Mouse (Mus musculus) forebrain, embryonic 11.5 days (tissue): ENCODE results near the gene Accsl. TPM values are rescaled to one million over a fixed set of nuclear protein-coding genes. Genes with fewer than 3 reads are reported as not detected.

Experiments used
- ATAC-seq: fragments of 200-750 bp; cut with Nextera tagmentation; replicated peaks from 2 replicates; pipeline ENCODE4 v1.8.0; 2017; ENCODE audit warnings: moderate TSS enrichment; ENCODE audit not compliant: low FRiP score
- DNase-seq: peaks from one replicate; pipeline ENCODE4 v3.0.0-alpha.2; 2017; ENCODE audit warnings: low spot score
- H3K27ac ChIP-seq: fragments of 300-500 bp; sonication (generic); 2 replicates; pipeline ENCODE4 v1.5.1; 2014; ENCODE audit warnings: low read depth, low read length
- H3K27me3 ChIP-seq: fragments of 300-500 bp; sonication (generic); 2 replicates; pipeline ENCODE4 v1.6.1; 2014; ENCODE audit warnings: mild to moderate bottlenecking, low read length, mixed read lengths; ENCODE audit not compliant: control insufficient read depth, insufficient read depth
- H3K36me3 ChIP-seq: fragments of 300-500 bp; sonication (generic); 2 replicates; pipeline ENCODE4 v1.6.1; 2014; ENCODE audit warnings: mild to moderate bottlenecking, low read length, moderate library complexity, mixed read lengths; ENCODE audit not compliant: control insufficient read depth, insufficient read depth
- H3K4me1 ChIP-seq: fragments of 300-500 bp; sonication (generic); replicated peaks from 2 replicates; pipeline ENCODE4 v1.6.1; 2014; ENCODE audit warnings: low read length, mixed read lengths; ENCODE audit not compliant: control insufficient read depth, insufficient read depth
- H3K4me2 ChIP-seq: fragments of 300-500 bp; sonication (generic); 2 replicates; pipeline ENCODE4 v1.6.1; 2014; ENCODE audit warnings: low read depth, mild to moderate bottlenecking, low read length, moderate library complexity, mixed read lengths; ENCODE audit not compliant: severe bottlenecking
- H3K4me3 ChIP-seq: fragments of 300-500 bp; sonication (generic); 2 replicates; pipeline ENCODE4 v1.5.1; 2014; ENCODE audit warnings: low read depth, low read length
- H3K9ac ChIP-seq: fragments of 300-500 bp; sonication (generic); 2 replicates; pipeline ENCODE4 v1.6.1; 2014; ENCODE audit warnings: low read length
- H3K9me3 ChIP-seq: fragments of 300-500 bp; sonication (generic); 2 replicates; pipeline ENCODE4 v1.6.1; 2016; ENCODE audit warnings: low read length, mixed read lengths; ENCODE audit not compliant: control insufficient read depth
- WGBS: fragments of 180-500 bp; shearing (Covaris S2); extraction: QIAGEN DNeasy Blood & Tissue Kit; methylation state at CpG from one replicate; pipeline ENCODE4 v1.1.7; 2014; 5-methylcytosine and 5-hydroxymethylcytosine counted together
- polyA plus RNA-seq: library from polyadenylated mRNA; unstranded; fragments of >200 nt; fragmentation: Nextera tagmentation; extraction: Ambion mirVana; gene quantifications from 2 replicates; pipeline ENCODE4 v1.2.1, GENCODE M21; 2014

Gene Accsl
- polyA plus RNA-seq, 1 experiment from 2014 or later, result 0.09 TPM

DNA sequence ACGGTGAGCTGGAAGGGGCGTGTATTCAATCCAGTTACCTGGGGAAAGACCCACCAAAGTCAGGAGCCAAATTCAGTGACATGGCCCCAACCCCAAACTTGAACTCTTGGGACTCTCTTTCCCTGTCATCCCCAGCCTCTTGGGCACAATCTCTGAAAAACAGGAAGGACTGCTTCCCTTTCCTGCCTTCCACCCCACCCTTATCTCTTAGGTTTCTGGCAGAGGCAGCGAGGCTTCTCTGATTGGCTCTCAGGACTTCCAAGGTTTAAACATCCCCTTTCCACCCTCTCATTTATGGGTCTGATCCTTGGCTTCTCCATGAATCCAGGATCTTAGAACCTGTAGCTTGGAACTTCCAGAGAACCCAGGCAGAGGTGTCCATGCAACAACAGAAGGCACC lies 27.6 kb downstream of the Accsl start:
- no peaks in the 10 kb centered on the region; the same call in 1 of the 2 replicates for H3K36me3 ChIP-seq
- no peaks in the 10 kb centered on the region for H3K4me1 ChIP-seq

GRCm38 (mm10) chr2:93840109-93840508 lies 28.8 kb downstream of the Accsl start:
- Histone ChIP-seq H3K4me1 (no peaks in the 10 kb centered on the region), H3K9ac (no peak overlapping the region), H3K4me3 (no peak overlapping the region), H3K36me3 (no peaks in the 10 kb centered on the region; the same call in 1 of the 2 replicates), H3K27ac (no peak overlapping the region), H3K9me3 (no peaks in the 10 kb centered on the region), H3K27me3 (no peaks in the 10 kb centered on the region), H3K4me2 (no peak overlapping the region)
- 87% methylated on average over 6 of the region's 6 CpGs for WGBS
- DNase-seq (no peak), ATAC-seq (no peak)

More for the DNA sequence above, 27.6 kb downstream of the Accsl start:
- Histone ChIP-seq H3K9ac (no peak overlapping the region), H3K4me2 (no peak overlapping the region), H3K4me3 (no peak overlapping the region), H3K9me3 (no peaks in the 10 kb centered on the region), H3K27me3 (no peaks in the 10 kb centered on the region), H3K27ac (no peak overlapping the region)
- ATAC-seq (no peak), DNase-seq (no peak)
- 93% methylated on average over 3 of the region's 3 CpGs for WGBS

DNA sequence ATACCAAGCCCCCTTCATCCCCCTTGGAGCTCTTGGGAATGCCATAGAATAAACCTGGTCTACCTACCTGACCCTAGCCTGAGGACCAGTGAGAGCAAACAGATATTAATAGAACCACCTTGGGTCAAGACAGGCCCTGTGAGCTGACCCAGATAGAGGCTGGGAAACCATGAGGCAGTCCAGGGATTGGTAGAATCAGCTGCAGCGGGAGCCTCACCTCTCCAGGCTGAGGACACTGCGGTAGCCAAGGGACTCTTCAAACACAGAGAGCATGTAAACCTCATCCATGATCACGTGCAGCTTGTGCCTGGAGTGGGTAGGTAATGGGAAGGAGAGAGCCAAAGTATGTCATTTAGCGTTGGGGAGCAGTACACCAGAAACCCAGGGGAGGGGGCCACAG lies 30.0 kb downstream of the Accsl start:
- no peaks in the 10 kb centered on the region for H3K27me3 ChIP-seq
- 90% methylated on average over 4 of the region's 4 CpGs for WGBS
- no peak for DNase-seq

DNA sequence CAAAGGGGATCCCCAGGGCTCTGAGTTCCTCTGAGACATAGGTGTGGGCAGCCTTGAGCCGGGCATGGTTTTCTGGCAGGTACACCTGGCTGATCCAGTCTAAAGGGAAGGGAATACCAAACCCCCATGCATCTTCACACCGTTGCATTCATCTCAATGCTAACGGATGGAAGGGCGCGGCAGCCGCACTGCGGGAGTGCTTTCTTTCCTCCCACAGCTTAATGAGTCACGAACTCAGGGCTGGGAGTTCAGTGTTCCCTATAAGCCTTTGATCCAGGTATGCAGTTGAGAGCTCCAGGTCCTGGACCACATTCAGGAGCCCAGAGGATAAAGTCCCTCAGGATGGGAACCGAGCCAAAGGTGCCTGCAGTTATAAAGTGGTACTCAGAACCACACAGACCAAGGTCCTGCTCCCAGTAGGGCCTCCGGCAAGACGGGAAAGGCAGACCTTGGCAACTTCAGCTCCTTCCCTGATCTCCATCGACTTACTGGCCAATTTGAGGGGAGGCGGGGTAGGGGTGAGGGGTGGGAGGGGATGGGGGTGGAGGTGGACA lies 32.6 kb downstream of the Accsl start:
- no peak for ATAC-seq
- H3K4me3 ChIP-seq, result no peak overlapping the region
- H3K9me3 ChIP-seq, result no peaks in the 10 kb centered on the region
- DNase-seq, result no peak
- H3K36me3 ChIP-seq, result no peaks in the 10 kb centered on the region; the same call in 1 of the 2 replicates
- no peaks in the 10 kb centered on the region for H3K4me1 ChIP-seq
- H3K4me2 ChIP-seq, result no peak overlapping the region
- H3K27me3 ChIP-seq, result no peaks in the 10 kb centered on the region
- WGBS, result 72% methylated on average over 13 of the region's 13 CpGs
- H3K27ac ChIP-seq, result no peak overlapping the region
- no peak overlapping the region for H3K9ac ChIP-seq

More for the DNA sequence above, 30.0 kb downstream of the Accsl start:
- no peak overlapping the region for H3K9ac ChIP-seq
- H3K9me3 ChIP-seq, result no peaks in the 10 kb centered on the region
- no peak for ATAC-seq
- no peaks in the 10 kb centered on the region; the same call in 1 of the 2 replicates for H3K36me3 ChIP-seq
- no peak overlapping the region for H3K4me2 ChIP-seq
- no peak overlapping the region for H3K4me3 ChIP-seq
- H3K27ac ChIP-seq, result no peak overlapping the region
- no peaks in the 10 kb centered on the region for H3K4me1 ChIP-seq

GRCm38 (mm10) chr2:93835596-93835995 lies 33.4 kb downstream of the Accsl start:
- Histone ChIP-seq H3K4me2 (no peak overlapping the region), H3K36me3 (no peaks in the 10 kb centered on the region), H3K4me3 (no peak overlapping the region), H3K4me1 (no peaks in the 10 kb centered on the region), H3K27ac (no peak overlapping the region), H3K9me3 (no peaks in the 10 kb centered on the region), H3K27me3 (no peaks in the 10 kb centered on the region), H3K9ac (no peak overlapping the region)
- ATAC-seq (no peak), DNase-seq (no peak)
- WGBS, result 81% methylated on average over 11 of the region's 11 CpGs

DNA sequence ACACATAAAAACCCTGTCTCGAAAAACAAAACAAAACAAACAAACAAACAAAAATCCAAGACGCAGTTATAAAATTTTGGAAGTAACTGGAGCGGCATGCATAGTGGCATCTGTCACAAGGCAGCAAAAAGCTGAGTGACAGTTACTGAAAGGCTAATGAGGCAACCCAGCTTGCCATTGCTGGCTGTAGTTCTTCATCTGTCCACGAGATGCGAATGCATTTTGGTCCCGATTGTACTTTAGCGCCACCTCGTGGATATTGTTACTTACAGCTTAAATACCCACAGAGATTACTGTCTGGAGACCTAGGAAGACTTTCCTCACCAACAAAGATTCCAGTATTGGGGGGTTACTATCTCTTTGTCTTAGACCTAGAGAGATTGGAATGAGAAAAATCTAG lies 45.4 kb downstream of the Accsl start:
- H3K4me3 ChIP-seq, result no peak overlapping the region
- 18% methylated on average over 8 of the region's 8 CpGs for WGBS
- peaks cover 5% of the 10 kb centered on the region for H3K4me1 ChIP-seq
- no peaks in the 10 kb centered on the region for H3K36me3 ChIP-seq
- H3K9me3 ChIP-seq, result no peaks in the 10 kb centered on the region
- no peak overlapping the region for H3K9ac ChIP-seq
- H3K4me2 ChIP-seq, result no peak overlapping the region
- peak; percentile 14; the same call in 1 of the 2 replicates for ATAC-seq
- no peak overlapping the region for H3K27ac ChIP-seq
- H3K27me3 ChIP-seq, result no peaks in the 10 kb centered on the region
- DNase-seq, result peak; percentile 78

- Histone ChIP-seq H3K27ac (no peak within 1 kb of the TSS), H3K4me3 (peak within 1 kb of the TSS; percentile 86)
Observed at GRCm38 (mm10) chr2:93822045-93822749, 46.8 kb downstream of the Accsl start, which contains the start of gene Ext2. Gene Ext2, minus strand, starts transcription at chr2:93822568.

GRCm38 (mm10) chr2:93817791-93818190 lies 51.2 kb downstream of the Accsl start:
- Histone ChIP-seq H3K4me2 (no peak overlapping the region), H3K9ac (no peak overlapping the region)
- no peak for DNase-seq

More at GRCm38 (mm10) chr2:93822045-93822749, 46.8 kb downstream of the Accsl start, which contains the start of gene Ext2:
- Histone ChIP-seq H3K9ac (peak within 1 kb of the TSS; percentile 94), H3K4me1 (peaks cover 5% of the 10 kb centered on the region), H3K27me3 (no peaks in the 10 kb centered on the region), H3K4me2 (peak within 1 kb of the TSS; percentile 81), H3K36me3 (no peaks in the 10 kb centered on the region), H3K9me3 (no peaks in the 10 kb centered on the region)
- 2% methylated on average over 59 of the region's 66 CpGs for WGBS
- peak; percentile 96 for DNase-seq
- peak; percentile 92 for ATAC-seq

More at GRCm38 (mm10) chr2:93817791-93818190, 51.2 kb downstream of the Accsl start:
- WGBS, result 97% methylated on average over 5 of the region's 5 CpGs
- no peak overlapping the region for H3K27ac ChIP-seq
- H3K9me3 ChIP-seq, result no peaks in the 10 kb centered on the region
- ATAC-seq, result no peak
- peaks cover 5% of the 10 kb centered on the region for H3K4me1 ChIP-seq
- H3K4me3 ChIP-seq, result no peak overlapping the region
- H3K36me3 ChIP-seq, result no peaks in the 10 kb centered on the region; the same call in 1 of the 2 replicates
- H3K27me3 ChIP-seq, result no peaks in the 10 kb centered on the region
